Mouse (Mus musculus): ENCODE data around the gene Hmgcl. TPM values are rescaled to one million over a fixed set of nuclear protein-coding genes. Genes with fewer than 3 reads are reported as not detected.
"Not testable (repeated sequence)": the region's sequence is repeated elsewhere in the genome, so short reads cannot be mapped to it uniquely, and the experiment has no call there.

Hmgcl gene
- total RNA-seq, 4 experiments from 2014 or later: 34.6 to 39.1 (median 37.6) TPM

DNA sequence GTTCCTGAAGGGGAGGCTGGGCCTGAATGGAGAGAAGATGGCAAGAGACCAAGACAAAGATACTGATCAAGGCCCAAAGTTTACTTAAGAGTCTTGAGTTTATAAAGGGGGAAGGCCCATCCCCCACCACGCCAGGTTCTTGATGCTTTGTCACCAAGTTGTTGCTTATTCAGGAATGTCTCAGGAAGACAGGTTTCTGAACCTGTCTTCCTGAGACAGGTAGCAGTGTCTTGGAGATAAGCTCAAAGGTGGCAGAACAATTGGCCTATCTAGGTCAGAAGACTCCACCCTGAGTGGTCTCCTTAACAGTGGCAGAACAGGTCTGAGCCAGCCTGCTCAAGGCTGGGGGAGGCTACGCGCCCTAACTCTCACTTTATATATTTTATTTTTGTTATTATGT, 19.4 kb upstream of the Hmgcl start:
- DNase-seq (ENCODE audit: low spot score in 2 of 2): no peak

DNA sequence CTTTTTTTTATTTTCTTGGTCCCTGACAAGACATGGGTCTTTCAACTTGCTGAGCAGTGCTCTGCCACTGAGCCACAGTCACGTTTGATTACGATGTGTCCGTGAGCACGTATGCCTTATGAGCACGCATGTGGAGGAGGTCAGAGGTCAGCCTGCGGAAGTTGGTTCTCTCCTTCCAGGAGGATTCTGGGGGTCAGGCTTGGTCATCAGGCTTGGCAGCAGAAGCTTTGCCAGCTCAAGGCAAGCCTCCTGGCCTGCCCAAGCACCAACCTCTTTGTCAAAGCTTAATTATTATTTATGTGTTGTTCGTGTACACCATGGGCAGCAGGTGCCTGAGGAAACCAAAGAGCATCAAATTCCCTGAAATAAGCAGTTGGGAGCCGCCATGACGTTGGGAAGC, 17.9 kb upstream of the Hmgcl start:
- DNase-seq (ENCODE audit: low spot score in 2 of 2): no peak

DNA sequence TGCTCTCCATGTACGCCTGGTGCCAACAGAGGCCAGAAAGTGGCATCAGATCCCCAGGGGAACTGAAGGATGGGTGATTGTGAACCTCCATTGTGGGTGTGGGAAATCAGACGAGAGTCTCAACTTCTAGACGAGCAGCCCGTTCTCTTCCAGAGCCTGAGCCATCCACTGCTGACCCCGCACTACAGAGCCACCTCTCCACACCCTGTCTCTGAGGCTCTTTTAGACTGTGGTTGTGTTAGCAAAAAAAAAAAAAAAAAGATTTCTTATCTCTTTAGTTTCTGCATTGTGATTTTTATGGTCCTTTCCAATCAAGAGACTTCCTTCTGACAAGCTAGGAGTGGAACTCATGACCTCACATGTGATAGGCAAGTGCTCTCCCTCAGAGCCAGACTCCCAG, 16.8 kb upstream of the Hmgcl start:
- DNase-seq (ENCODE audit: low spot score in 2 of 2): no peak

DNA sequence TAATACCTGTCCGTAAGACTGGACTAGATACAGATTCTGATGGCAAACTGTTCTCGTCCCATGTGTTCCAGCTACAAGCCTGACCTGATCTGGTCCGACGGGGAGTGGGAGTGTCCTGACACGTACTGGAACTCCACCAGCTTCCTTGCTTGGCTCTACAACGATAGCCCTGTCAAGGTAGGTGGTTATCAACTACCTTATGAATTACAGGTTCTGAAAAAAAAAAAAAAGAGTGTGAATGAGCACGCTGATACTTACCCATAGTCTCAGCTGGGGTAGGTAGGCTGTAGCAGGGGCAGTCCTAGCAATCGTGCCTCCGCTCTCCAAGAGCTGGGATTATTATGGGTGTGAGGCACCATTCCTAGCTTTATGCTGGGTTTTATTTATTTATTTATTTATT, 16.4 kb upstream of the Hmgcl start:
- no peak for DNase-seq (ENCODE audit: low spot score in 2 of 2)

DNA sequence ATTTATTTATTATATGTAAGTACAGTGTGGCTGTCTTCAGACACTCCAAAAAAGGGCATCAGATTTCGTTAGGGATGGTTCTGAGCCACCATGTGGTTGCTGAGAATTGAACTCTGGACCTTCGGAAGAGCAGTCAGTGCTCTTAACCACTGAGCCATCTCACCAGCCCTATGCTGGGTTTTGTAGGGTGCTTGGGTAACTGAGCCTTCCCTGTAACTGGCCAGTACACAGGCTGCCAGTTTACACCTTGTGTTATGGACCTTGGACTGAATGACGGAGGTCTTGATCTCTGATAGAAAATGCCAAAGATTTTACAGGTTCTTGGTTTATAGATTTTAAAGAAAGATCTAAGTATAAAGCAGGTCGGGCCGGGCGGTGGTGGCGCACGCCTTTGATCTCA, 16.0 kb upstream of the Hmgcl start:
- no peak for DNase-seq (ENCODE audit: low spot score in 2 of 2)

DNA sequence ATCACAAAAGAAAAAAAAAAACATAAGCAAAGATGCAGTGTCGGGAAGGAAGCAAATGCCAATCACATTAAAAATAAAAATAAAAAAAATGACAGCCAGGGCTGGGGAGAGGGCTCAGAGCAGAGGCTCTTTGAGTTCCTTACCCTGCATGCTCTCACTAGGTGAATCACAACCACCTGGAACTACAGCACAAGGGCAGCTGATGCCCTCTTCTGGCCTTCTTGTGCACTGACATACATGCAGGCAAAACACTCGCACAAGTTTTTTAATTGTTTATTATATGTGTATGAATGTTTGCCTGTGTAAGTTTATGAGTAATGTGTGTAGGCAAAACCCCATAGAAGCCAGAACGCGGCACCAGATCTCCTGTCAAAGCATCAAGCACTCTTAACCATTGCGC, 14.4 kb upstream of the Hmgcl start:
- DNase-seq (ENCODE audit: low spot score in 2 of 2): no peak

DNA sequence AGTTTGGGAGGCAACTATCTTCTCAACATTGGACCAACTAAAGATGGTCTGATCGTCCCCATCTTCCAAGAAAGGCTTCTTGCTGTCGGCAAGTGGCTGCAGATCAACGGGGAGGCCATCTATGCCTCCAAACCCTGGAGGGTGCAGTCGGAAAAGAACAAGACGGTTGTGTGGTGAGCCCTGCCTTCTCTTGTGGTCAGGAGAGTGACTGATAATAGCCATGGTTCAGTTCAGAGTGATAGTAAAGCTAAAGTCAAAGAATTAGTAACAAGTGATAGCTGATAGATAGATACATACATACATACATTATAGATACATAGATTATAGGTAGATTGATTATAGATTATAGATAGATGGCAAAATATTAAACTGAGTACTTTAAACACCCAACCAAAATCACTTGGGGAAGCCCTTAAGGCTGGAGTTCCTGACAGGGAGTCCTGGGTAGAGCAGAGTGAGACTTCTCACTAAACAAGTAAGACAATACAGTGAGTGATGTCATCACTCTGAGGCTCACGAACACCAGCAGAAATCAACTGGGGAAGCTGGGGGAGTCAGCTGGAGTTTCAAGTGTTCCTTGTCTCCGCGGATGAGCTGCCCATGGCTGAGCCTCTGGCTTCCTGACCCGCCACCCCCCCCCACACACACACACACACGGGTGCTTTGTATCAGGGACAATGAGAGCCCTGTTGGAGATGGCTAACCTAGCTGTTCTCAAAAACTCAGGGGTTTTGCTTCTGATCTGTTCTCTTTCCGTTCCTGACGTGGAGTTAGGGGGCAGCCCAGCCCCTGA, 11.3 kb upstream of the Hmgcl start:
- no peak for DNase-seq (ENCODE audit: low spot score in 2 of 2)

DNA sequence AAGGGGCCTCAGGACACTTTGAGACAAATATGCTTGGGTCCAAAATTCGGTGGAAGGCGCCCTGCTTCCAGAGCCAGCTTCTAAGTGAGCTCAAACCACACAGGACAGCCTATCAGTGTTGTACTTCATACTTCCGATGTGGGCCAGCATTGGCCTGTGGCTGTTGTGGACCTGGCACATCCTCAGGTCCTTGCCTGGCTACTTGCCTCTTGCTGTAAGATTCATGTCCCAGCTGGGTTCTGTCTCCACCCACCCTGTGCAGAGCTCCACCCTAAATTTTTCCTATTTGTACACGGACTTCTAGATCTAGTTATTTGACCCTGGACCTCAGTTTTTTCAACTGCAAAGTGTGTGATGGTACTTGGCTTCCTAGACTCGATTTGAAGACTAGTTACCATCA, 10.7 kb upstream of the Hmgcl start:
- DNase-seq (ENCODE audit: low spot score in 2 of 2): no peak

DNA sequence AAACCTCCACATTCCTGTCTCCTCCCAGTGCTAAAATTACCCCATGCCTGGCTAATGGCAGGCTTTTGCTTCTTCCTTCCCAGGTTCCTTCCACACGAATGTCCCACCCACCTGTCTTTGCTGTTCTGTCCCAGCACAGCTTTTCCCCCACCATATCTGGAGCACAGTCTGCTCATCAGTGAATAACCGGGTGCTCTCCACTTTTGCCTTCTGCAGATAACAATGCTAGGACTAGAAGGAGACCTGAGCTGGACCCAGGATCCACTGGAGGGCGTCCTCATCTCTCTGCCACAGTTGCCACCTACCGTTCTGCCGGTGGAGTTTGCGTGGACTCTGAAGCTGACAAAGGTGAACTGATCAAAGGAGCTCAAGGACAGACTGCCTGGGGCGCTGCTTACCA, 7.4 kb upstream of the Hmgcl start:
- DNase-seq (ENCODE audit: low spot score in 2 of 2): no peak

DNA sequence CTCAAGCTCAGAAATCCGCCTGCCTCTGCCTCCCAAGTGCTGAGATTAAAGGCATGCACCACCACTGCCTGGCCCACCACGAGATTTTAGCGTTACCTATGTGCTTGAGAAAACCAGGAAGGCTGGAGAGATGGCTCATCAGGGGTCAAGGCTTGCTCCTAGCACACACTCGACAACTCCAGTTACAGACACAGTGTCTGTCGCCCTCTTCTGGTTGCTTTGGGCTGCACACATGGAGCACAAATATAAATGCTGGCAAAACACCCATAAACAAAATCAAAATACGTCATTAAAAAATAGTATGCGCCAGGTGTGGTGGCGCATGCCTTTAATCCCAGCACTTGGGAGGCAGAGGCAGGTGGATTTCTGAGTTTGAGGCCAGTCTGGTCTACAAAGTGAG, 5.2 kb upstream of the Hmgcl start:
- not testable (repeated sequence) for DNase-seq (ENCODE audit: low spot score in 2 of 2)

DNA sequence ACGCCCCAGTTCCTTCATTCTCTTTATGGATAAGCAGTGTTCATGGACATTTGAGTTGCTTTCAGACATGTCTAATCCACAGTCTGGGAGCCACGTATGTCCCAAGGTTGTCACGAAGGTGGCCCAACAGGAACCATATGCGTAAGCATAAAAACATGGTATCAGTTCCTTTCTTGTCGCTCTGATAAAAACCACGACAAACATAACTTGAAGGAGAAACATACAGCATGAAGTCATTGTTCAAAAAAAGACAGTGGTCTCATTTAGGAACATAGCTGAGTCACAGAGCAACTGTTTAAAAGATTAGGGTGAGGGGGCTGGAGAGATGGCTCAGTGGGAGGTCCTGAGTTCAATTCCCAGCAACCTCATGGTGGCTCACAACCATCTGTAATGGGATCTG, 4.1 kb upstream of the Hmgcl start:
- no peak for DNase-seq (ENCODE audit: low spot score in 2 of 2)

DNA sequence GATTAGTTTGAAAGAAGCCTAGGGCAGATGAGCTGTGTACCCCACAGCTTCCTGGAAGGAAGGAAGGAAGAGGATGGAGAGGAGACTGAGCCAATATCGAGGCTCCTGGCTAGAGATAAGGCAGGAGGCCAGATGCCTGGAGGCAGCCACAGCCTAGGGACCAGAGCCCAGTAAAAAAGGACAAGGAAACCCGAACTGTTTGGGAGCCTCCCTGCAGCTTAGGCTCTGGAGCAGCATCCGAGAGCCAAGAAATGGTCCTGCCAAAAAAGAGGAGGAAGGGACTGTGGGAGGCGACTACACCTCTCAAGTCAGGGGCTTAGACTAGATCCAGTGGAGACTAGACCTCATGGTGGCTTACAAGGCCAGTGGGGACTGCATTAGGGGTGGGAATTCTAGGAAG, 2.9 kb upstream of the Hmgcl start:
- DNase-seq (ENCODE audit: low spot score in 2 of 2): no peak

DNA sequence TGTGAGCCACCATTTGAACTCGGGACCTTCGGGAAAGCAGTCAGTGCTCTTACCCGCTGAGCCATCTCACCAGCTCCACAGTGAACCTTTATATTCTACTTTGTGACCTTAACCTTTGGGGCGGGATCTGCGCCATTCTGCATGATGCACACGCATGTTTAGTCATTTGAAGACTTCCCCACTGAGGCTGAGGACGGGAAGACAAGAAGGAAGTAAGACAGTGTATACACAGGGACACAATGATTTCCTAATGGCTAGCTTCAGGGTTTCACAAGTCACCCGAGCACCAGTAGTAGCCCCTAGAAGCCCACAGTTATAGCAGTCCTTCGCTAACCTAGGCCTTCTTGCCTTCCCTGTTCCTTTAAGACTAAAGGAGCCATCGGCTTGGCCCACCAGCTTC, 542 bp upstream of the Hmgcl start:
- DNase-seq (ENCODE audit: low spot score in 2 of 2): no peak

DNA sequence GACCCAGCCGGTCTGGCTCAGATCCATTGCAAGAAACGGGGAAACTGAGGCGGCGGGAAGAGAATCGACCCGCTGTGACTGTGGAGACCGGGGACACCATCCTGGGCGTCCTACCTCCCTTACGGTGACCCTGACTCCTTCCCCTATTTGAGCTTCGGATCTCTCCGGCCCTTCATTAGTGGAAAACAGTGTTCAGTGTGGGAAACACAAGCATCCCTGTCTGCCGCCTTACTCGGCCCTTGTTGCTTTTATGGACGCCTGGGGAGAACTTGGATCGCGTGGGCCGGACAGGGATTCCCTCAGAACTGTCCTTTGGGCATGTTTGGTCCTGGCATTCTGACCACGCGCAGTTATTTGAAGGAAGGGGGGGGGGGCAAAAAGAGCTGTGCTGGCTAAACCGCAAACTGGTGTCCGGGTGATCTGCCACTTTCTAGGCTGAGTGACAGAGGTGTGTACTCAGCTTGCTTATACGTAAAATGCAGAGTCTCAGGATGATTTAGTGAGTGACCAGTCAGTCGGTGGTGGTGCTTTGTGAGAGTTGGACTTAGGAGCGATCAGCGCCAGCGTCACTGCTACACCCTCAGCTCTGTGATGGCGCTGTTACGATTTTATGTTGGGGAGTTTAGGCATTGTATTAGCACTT, 532 bp downstream of the Hmgcl start:
- DNase-seq (ENCODE audit: low spot score in 2 of 2): no peak

DNA sequence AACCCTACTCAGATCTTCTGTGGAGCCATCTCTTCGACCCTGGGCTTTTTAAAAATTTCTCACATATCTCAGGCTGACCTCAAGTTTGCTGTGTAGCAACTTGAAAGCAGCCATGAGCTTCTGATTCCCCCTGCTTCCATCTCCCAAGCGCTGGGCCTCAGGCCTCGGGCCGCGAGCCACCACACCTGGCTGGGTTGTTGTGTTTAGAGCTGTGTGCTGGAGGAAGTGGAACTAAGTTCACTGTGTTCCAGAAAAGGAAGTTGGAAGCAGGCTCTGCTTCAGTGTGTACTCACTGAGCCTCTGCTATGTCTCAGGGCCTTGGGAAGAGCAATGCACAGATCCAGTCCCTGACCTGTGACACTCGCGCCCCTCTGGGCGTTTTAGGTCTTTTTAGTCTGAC, 1.9 kb downstream of the Hmgcl start:
- DNase-seq (ENCODE audit: low spot score in 2 of 2): no peak

DNA sequence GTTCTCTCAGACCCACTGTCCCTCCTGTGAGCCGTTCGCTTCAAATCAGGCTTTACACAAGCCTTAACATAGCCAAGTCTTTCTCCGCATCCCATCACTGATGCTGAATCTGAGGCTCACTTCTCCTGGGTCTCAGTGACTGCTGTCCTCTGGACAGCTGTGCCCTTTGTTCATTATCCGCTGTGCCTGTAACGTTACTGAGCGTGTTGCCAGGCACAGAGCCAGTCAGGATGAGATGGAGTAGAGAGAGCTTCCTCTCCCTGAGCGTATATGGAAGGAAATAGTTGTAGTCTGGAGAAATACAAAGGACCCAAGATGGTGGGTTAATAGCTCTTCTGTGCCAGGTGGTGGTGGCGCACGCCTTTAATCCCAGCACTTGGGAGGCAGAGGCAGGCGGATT, 3.2 kb downstream of the Hmgcl start:
- no peak for DNase-seq (ENCODE audit: low spot score in 2 of 2)

DNA sequence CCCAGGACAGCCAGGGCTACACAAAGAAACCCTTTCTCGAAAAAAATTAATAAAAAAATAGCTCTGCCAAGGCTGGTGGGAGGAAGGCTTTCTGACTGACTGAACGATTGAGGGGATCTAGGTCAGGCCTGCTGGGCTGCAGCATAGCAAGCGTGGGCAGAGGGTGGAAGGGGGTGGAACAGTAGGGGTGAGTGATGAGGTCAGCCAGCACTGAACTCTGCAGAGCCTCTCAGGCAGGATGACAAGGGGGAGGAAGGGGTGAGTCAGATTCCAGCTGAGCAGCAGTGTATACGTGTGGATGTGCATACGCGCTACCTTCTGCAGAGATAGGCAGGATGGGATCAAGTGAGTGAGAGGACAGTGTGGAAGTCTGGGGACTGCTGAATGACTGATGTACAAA, 3.7 kb downstream of the Hmgcl start:
- DNase-seq (ENCODE audit: low spot score in 2 of 2): no peak

DNA sequence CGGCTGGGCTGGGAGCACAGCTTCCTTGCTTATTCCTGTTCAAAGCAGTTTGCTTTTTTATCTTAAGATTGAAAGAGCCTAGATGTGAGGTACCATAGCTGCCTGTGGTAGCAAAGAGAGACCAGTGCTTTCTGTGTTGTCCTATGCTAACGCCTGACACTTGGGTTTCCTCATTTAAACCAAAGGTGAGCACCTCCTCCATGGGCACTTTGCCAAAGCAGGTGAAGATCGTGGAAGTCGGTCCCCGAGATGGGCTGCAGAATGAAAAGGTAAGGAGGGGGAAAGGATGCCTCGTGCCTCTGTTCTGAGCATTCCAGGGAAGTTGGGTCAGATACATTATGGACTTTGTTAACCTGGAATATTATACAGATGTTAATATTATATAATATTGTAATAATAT, 4.1 kb downstream of the Hmgcl start:
- no peak for DNase-seq (ENCODE audit: low spot score in 2 of 2)

DNA sequence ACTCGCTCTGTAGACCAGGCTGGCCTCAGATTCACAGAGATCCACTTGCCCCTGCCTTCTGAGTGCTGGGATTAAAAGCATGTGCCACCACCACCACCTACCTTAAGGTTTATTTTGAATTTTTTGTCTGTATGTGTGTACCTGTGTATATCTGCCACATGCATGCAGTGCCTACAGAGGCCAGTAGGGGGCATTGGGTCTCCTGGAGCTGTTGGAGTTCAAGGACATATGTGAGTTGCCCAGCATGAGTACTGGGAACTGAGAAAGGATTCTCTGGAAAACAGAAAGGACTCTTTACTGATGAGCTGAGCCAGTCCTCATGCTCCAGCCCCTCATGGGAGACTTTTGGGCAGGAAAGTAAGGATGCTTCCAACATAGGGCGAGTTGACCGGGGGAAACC, 5.3 kb downstream of the Hmgcl start:
- DNase-seq (ENCODE audit: low spot score in 2 of 2): no peak

DNA sequence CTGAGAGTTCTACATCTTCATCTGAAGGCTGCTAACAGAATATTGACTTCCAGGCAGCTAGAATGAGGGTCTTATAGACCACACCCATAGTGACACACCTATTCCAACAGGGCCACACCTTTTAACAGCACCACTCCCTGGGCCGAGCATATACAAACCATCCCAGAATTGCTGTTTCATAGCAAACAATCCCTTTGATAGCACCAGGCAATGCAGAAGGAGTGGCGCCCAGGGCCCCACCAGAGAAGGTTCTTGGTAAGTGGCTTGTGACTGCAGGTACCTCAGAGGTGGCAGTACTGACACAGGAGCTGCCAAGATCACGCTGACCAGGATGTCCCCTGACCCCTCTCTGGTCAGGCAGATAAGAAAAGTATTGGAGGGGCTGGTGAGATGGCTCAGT, 6.9 kb downstream of the Hmgcl start:
- no peak for DNase-seq (ENCODE audit: low spot score in 2 of 2)

DNA sequence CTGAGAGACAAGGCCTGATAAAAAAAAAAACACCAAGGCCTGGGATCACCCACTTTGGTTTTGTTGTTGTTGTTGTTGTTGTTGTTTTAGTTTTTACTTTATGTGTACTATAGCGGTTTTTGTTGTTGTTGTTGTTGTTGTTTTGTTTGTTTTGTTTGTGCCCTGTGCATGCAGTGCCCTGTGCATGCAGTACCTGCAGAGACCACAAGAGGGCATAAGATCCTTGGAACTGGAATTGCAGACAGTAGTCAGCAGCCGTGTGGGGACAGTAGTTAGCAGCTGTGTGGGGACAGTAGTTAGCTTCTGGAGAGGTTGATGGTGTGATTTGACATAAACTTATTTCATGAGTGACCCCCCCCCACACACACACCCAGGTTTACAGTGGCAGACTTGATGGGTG, 8.0 kb downstream of the Hmgcl start:
- DNase-seq (ENCODE audit: low spot score in 2 of 2): peak in 1 of 2 experiments; percentile 75

DNA sequence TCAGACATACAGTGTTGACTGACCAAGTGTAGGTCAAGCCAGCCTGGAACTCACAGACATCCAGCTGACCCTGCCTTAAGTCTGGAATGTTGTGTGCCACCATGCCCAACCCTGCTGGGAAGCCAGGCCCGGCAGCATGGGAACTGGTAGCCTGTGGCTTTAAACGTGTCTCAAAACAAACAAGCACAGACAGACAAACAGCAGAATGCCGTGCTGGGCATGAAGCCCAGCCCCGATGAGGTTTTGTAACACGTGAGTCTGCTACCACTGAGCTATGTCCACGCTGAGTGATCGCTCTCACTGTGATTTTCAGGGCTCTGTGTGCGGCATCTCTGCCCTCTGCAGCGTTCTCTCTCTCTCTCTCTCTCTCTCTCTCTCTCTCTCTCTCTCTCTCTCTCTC, 9.6 kb downstream of the Hmgcl start:
- DNase-seq (ENCODE audit: low spot score in 2 of 2): no peak

DNA sequence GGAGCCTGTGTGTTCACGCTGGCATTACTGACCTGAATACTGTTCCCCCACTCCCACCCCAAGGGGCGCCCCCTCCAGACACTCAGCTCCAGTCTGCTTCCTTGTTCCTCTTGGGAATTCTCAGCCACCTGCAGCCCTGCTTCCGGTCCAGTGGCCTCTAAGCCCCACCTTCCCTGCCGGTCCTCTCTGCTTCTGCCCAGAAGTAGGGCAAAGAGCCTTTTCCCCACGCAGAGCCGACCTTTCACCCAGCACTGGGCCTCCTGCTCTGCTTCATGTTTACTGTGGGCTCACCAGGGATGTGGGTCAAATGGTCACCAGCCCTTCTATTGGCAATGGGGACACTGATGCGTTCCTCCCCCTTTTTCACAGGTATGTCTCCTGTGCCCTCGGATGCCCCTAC, 12.1 kb downstream of the Hmgcl start:
- no peak for DNase-seq (ENCODE audit: low spot score in 2 of 2)
